Mouse (Mus musculus): Measurements from ENCODE around the gene Frzb. TPM values are rescaled to one million over a fixed set of nuclear protein-coding genes. Genes with fewer than 3 reads are reported as not detected.

Gene Frzb
- polyA plus RNA-seq, 1 experiment from 2014 or later, result 1.4 TPM

GRCm38 (mm10) chr2:80379848-80380247 is 67.6 kb downstream of the Frzb start:
- H3K4me1 ChIP-seq (replicated peaks), result no peaks in the 10 kb centered on the region
- 81% methylated on average over 5 of the region's 5 CpGs for WGBS (ENCODE audit: insufficient replicate concordance)
- ATAC-seq (ENCODE audit: low read depth) (no peak), DNase-seq (no peak)
- H3K27me3 ChIP-seq, result no peaks in the 10 kb centered on the region
- H3K9ac ChIP-seq, result no peak overlapping the region
- no peak overlapping the region for H3K4me2 ChIP-seq
- no peaks in the 10 kb centered on the region for H3K36me3 ChIP-seq
- no peak overlapping the region for H3K4me3 ChIP-seq (replicated peaks)
- H3K27ac ChIP-seq, result no peak overlapping the region
- 0 out of 2 replicates have a peak, but pooled peaks cover 4% of the 10 kb centered on the region for H3K9me3 ChIP-seq (replicated peaks)

- no peak for DNase-seq
- H3K27me3 ChIP-seq, result no peaks in the 10 kb centered on the region
- H3K36me3 ChIP-seq, result no peaks in the 10 kb centered on the region
- no peak for ATAC-seq (ENCODE audit: low read depth)
- H3K4me2 ChIP-seq, result no peak overlapping the region
- no peak overlapping the region for H3K27ac ChIP-seq
- no peak overlapping the region for H3K4me3 ChIP-seq (replicated peaks)
- H3K9ac ChIP-seq, result no peak overlapping the region
- H3K4me1 ChIP-seq (replicated peaks), result no peaks in the 10 kb centered on the region
- 0 out of 2 replicates have a peak, but pooled peaks cover 4% of the 10 kb centered on the region for H3K9me3 ChIP-seq (replicated peaks)
Observed at GRCm38 (mm10) chr2:80374892-80375291, 72.5 kb downstream of the Frzb start.

- WGBS (ENCODE audit: insufficient replicate concordance), result 66% methylated on average over 8 of the region's 8 CpGs
- ATAC-seq (ENCODE audit: low read depth) (no peak), DNase-seq (no peak)
- Histone ChIP-seq H3K27me3 (no peaks in the 10 kb centered on the region), H3K9me3 (replicated peaks) (no peaks in the 10 kb centered on the region), H3K9ac (no peak overlapping the region), H3K4me1 (replicated peaks) (no peaks in the 10 kb centered on the region), H3K4me2 (no peak overlapping the region), H3K27ac (no peak overlapping the region), H3K36me3 (no peaks in the 10 kb centered on the region), H3K4me3 (replicated peaks) (no peak overlapping the region)
Observed at GRCm38 (mm10) chr2:80371458-80371857, 76.0 kb downstream of the Frzb start.

Other genes with a start within 250 kb of the Frzb start
- gene Prdx6b, start 155.2 kb downstream of the Frzb start, polyA plus RNA-seq (2015; fragmentation: Nextera tagmentation; extraction: Ambion mirVana), result not detected in 2 replicates
- 19.3 and 25.4 TPM in 2 replicates for gene Dnajc10, start 132.2 kb downstream of the Frzb start, polyA plus RNA-seq (2015; fragmentation: Nextera tagmentation; extraction: Ambion mirVana)
- 14.7 and 18.2 TPM in 2 replicates for gene Nckap1, start 133.8 kb upstream of the Frzb start, polyA plus RNA-seq (2015; fragmentation: Nextera tagmentation; extraction: Ambion mirVana)
- gene Dusp19, start 169.4 kb upstream of the Frzb start, polyA plus RNA-seq (2015; fragmentation: Nextera tagmentation; extraction: Ambion mirVana), result 7.3 and 7.4 TPM in 2 replicates
- gene Nup35, start 169.6 kb upstream of the Frzb start, polyA plus RNA-seq (2015; fragmentation: Nextera tagmentation; extraction: Ambion mirVana), result 41.5 and 46.9 TPM in 2 replicates

All from liver, embryonic 13.5 days (tissue).